Mouse (Mus musculus) MEL (cell line): ENCODE measurements around the gene Gga3. TPM values are rescaled to one million over a fixed set of nuclear protein-coding genes. Genes with fewer than 3 reads are reported as not detected.

Experiments
- DNase-seq: peaks from one replicate; pipeline ENCODE4 v3.0.0; 2011; ENCODE audit warnings: low read depth, low spot score
- H3K27ac ChIP-seq: 2 replicates; pipeline ENCODE4 v1.5.1; 2012; ENCODE audit warnings: low read depth, mild to moderate bottlenecking, control low read depth, low read length, moderate library complexity; ENCODE audit not compliant: control insufficient read depth
- H3K27me3 ChIP-seq, 2 experiments: fragments of 150-350 bp in 1 of 2; sonication (generic) in 1 of 2; 2 replicates each; pipeline ENCODE4 v1.6.1; 2012; ENCODE audit warnings: low read length in 2 of 2, mild to moderate bottlenecking in 2 of 2, improper control_type of control experiment in 1 of 2, moderate library complexity in 1 of 2; ENCODE audit not compliant: insufficient read depth in 2 of 2, control insufficient read depth in 1 of 2
- H3K36me3 ChIP-seq, 2 experiments: 2 replicates each; pipeline ENCODE4 v1.6.1; 2012 to 2014; ENCODE audit warnings: low read length in 2 of 2, improper control_type of control experiment in 1 of 2, inconsistent platforms in 1 of 2, mild to moderate bottlenecking in 1 of 2; ENCODE audit not compliant: insufficient read depth in 2 of 2, control insufficient read depth in 1 of 2
- H3K4me1 ChIP-seq, 2 experiments: fragments of 150-350 bp in 1 of 2; sonication (generic) in 1 of 2; 2 replicates each; pipeline ENCODE4 v1.6.1; 2012; ENCODE audit warnings: low read length in 2 of 2, improper control_type of control experiment in 1 of 2, mild to moderate bottlenecking in 1 of 2; ENCODE audit not compliant: insufficient read depth in 2 of 2, control insufficient read depth in 1 of 2
- H3K4me3 ChIP-seq, 2 experiments: fragments of 150-350 bp in 1 of 2; sonication (generic) in 1 of 2; 2 replicates each; pipeline ENCODE4 v1.5.1; 2012; ENCODE audit warnings: low read depth in 2 of 2, low read length in 2 of 2, mild to moderate bottlenecking in 2 of 2, moderate library complexity in 2 of 2, control low read depth in 1 of 2, improper control_type of control experiment in 1 of 2; ENCODE audit not compliant: control insufficient read depth in 1 of 2, insufficient read depth in 1 of 2
- H3K79me2 ChIP-seq: 2 replicates; pipeline ENCODE4 v1.6.1; 2012; ENCODE audit warnings: mild to moderate bottlenecking, low read length, moderate library complexity; ENCODE audit not compliant: control insufficient read depth, poor library complexity, insufficient read depth
- H3K9ac ChIP-seq: 2 replicates; pipeline ENCODE4 v1.6.1; 2012; ENCODE audit warnings: low read depth, mild to moderate bottlenecking, control low read depth, low read length, moderate library complexity; ENCODE audit not compliant: control insufficient read depth, poor library complexity, severe bottlenecking
- H3K9me3 ChIP-seq: fragments of 150-350 bp; sonication (generic); replicated peaks from 2 replicates; pipeline ENCODE4 v1.6.1; 2012; ENCODE audit warnings: mild to moderate bottlenecking, low read length, improper control_type of control experiment, moderate library complexity; ENCODE audit not compliant: insufficient read depth
- CHD1 ChIP-seq: IDR thresholded peaks from 2 replicates; pipeline ENCODE4 v1.6.1; 2012; ENCODE audit warnings: low read depth, mild to moderate bottlenecking, inconsistent platforms, low read length, improper control_type of control experiment
- E2F4 ChIP-seq: IDR thresholded peaks from 2 replicates; pipeline ENCODE4 v1.6.1; 2011; ENCODE audit warnings: low read depth, low read length, improper control_type of control experiment, borderline replicate concordance
- GATA1 ChIP-seq: IDR thresholded peaks from 2 replicates; pipeline ENCODE4 v1.6.1; 2011; ENCODE audit warnings: low read depth, low read length, improper control_type of control experiment
- JUND ChIP-seq: IDR thresholded peaks from 2 replicates; pipeline ENCODE4 v1.6.1; 2011; ENCODE audit warnings: low read depth, mild to moderate bottlenecking, improper control_type of control experiment, low read length
- KAT2A ChIP-seq: conservative IDR thresholded peaks from 2 replicates; pipeline ENCODE4 v1.6.1; 2012; ENCODE audit warnings: low read depth, low read length, improper control_type of control experiment, inconsistent platforms
- MAZ ChIP-seq: IDR thresholded peaks from 2 replicates; pipeline ENCODE4 v1.6.1; 2012; ENCODE audit warnings: low read depth, mild to moderate bottlenecking, inconsistent platforms, low read length, improper control_type of control experiment
- MXI1 ChIP-seq: IDR thresholded peaks from 2 replicates; pipeline ENCODE4 v1.6.1; 2011; ENCODE audit warnings: mild to moderate bottlenecking, low read depth, low read length, improper control_type of control experiment
- MYB ChIP-seq: IDR thresholded peaks from 2 replicates; pipeline ENCODE4 v1.6.1; 2011; ENCODE audit warnings: mild to moderate bottlenecking, low read depth, low read length, improper control_type of control experiment
- MYC ChIP-seq: IDR thresholded peaks from 2 replicates; pipeline ENCODE4 v1.6.1; 2011; ENCODE audit warnings: low read depth, mild to moderate bottlenecking, low read length, improper control_type of control experiment, moderate library complexity
- SIN3A ChIP-seq: IDR thresholded peaks from 2 replicates; pipeline ENCODE4 v1.6.1; 2012; ENCODE audit warnings: low read length, improper control_type of control experiment, inconsistent platforms
- USF2 ChIP-seq, 2 experiments: IDR thresholded peaks; 2 replicates each; pipeline ENCODE4 v1.6.1; 2011 to 2012; ENCODE audit warnings: improper control_type of control experiment in 2 of 2, low read length in 2 of 2, borderline replicate concordance in 1 of 2, inconsistent platforms in 1 of 2, low read depth in 1 of 2, mild to moderate bottlenecking in 1 of 2; ENCODE audit not compliant: insufficient read depth in 1 of 2
- ZC3H11A ChIP-seq: IDR thresholded peaks from 2 replicates; pipeline ENCODE4 v1.6.1; 2012; ENCODE audit warnings: low read depth, mild to moderate bottlenecking, inconsistent platforms, low read length, improper control_type of control experiment
- polyA plus RNA-seq, 2 experiments: library from polyadenylated mRNA; stranded (reverse) in 1 of 2; unstranded in 1 of 2; fragments of >175 nt in 1 of 2; fragments of >200 nt in 1 of 2; gene quantifications; 2 replicates each; pipeline versions ENCODE4 v1.2.1 to v1.2.4; 2012; ENCODE audit warnings: low replicate concordance in 2 of 2, low read depth in 1 of 2; ENCODE audit not compliant: insufficient read length in 2 of 2, insufficient read depth in 1 of 2, missing spikeins in 1 of 2
- total RNA-seq: library from RNA; depleted of rRNA; stranded (reverse); fragments of 300-350 nt; gene quantifications from 2 replicates; pipeline ENCODE4 v1.2.3, GENCODE M21; 2012

Gga3 gene
- total and polyA plus RNA-seq, 3 experiments = 28.6 to 59.9 TPM; not detected in 1

DNA sequence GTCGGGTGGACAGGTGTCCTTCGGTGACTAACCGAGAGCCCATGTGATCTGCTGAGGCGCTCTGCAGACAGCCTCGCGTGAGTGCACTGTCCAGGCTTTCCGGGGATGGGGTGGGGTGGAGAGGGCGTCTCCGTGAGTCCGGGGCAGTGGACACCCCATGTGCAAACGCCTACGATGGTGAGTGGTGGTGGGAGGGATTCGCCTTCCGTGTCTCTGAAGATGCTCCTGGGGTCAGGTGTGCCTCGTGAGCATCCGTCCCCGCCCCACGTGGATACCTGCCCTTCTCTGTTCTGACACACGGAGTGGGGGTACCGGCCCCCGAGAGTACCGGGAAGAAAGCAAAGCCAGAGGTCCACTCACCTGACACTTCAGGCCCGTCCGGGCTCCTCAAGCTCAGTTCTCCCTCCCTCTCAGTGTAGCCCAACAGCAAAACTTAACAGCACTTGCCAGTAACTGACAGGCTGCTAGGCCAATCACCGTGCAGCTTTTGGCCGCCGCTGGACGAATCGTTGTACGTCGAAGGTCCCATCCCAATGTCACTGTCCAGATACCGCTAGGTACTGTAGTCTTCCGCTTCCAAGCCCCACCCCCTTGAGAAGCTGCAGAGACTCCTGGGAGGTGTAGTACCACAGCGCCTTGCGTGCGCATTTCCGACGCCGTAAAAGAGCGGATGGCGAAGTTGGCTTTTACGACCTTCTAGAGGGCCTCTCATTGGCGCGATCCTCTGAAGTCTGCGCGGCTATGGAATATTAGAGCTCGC is 24.0 kb upstream of the Gga3 start, which contains the start of gene Slc25a19 (continued):
- TF ChIP-seq MAZ (peak; percentile 74; the same call in 1 of the 2 replicates), ZC3H11A (no peak), GATA1 (0 out of 2 replicates have a peak, but pooled peaks have one; percentile 8), SIN3A (peak; percentile 97)

DNA sequence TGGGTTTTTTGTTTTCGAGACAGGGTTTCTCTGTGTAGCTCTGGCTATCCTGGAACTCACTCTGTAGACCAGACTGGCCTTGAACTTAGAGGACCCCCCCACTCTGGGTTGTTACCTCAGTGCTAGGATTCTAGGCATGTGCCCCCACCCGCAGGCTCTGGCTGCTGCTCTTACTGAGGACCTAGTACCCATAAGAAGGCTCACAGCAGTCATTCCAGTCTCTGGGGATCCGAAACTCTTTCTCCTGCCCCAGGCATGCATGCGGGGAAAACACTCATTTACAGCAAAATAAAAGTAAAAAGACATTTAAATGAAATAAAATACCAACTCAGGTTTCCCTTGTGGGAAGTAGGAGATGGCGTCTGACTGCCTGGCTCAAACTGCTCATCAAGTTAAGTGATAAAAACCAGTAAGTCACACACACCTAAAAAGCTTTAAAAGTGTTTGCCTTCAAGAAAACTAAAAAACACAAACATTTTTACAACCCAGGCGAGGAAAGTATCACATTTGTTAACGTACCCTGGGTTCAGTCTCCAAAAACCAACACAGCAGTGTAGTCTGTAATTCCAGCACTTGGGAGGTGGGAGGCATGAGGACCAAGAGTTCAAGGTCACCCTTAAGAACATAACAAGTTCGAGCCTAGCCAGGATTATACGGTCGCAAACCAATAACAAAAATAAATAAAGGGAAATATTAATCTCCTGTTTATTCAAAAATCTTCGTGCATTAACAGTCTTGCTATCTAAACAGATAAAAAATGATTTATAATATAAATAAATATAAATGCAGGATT is 23.2 kb upstream of the Gga3 start:
- Histone ChIP-seq H3K9me3 (no peaks in the 10 kb centered on the region), H3K4me3 (peak overlapping the region; percentile 82), H3K79me2 (peaks cover 21% of the 10 kb centered on the region), H3K27ac (no peak overlapping the region; the same call in 1 of the 2 replicates), H3K36me3 (peaks cover 4 to 9% of the 10 kb centered on the region in 2 experiments), H3K27me3 (no peaks in the 10 kb centered on the region), H3K4me1 (peaks cover 6 to 29% of the 10 kb centered on the region in 2 experiments), H3K9ac (peak overlapping the region; percentile 73)
- TF ChIP-seq MAZ (no peak), GATA1 (no peak), CHD1 (0 out of 2 replicates have a peak, but pooled peaks have one; percentile 27)
- DNase-seq = no peak

DNA sequence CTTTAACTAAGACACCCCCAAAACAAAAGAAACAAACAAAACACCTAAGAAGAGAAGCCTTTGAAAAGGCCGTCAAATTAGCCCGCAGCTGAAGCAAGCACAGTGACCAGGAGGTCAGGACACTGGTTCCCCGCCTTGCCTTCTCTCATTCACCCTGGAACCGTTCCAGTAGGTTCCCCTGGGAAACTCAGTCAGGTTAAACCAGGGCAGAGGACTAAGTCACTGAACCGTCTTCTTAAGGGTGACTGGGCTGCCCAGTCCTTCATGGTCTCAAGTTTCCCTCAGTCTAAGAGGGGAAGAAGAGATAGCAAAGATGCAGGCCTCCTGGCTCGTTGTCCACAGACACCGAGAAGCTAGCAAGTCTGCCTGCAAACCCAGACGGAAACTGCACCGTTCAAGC is 22.0 kb upstream of the Gga3 start:
- DNase-seq = no peak
- Histone ChIP-seq H3K27ac (no peak overlapping the region), H3K27me3 (no peaks in the 10 kb centered on the region), H3K4me3 (no peak overlapping the region), H3K79me2 (peaks cover 21% of the 10 kb centered on the region), H3K4me1 (peaks cover 6 to 24% of the 10 kb centered on the region in 2 experiments)
- TF ChIP-seq USF2 (IDR thresholded peaks at IDR 0.05; ENCODE audit: borderline replicate concordance in 1 of 2, insufficient read depth in 1 of 2, low read depth in 1 of 2, low read length in 2 of 2) = no peak
- TF ChIP-seq SIN3A = no peak
- TF ChIP-seq MYC = no peak
- no peak for TF ChIP-seq E2F4
- TF ChIP-seq MAZ = no peak
- no peak for TF ChIP-seq MYB
- TF ChIP-seq KAT2A = no peak
- TF ChIP-seq MXI1 = no peak
- TF ChIP-seq JUND = no peak
- TF ChIP-seq, all 39 proteins: peak for 0
- Histone ChIP-seq H3K9me3 (no peaks in the 10 kb centered on the region), H3K36me3 (peaks cover 4 to 9% of the 10 kb centered on the region in 2 experiments), H3K9ac (no peak overlapping the region)
